In genomic region chr2:179425602-179426001, GRCm38 (mm10) we compare ENCODE assay signal across 31 mouse cellular contexts. TPM values are rescaled to one million over a fixed set of nuclear protein-coding genes. Genes with fewer than 3 reads are reported as not detected.
"Had no signal": no experiment of that assay in that cellular context is flagged by ENCODE, and none has a peak within 500 bp of the region (broad histone marks: within the 10 kb centered on the region; RNA-seq: fewer than 3 reads in every experiment).

No protein-coding gene starts in this region.

- ATAC-seq: liver, embryonic 12.5 days; liver, postnatal 0 days; lung, postnatal 0 days; midbrain, embryonic 13.5 days; midbrain, embryonic 15.5 days; midbrain, embryonic 16.5 days had no signal

- H3K9me3 ChIP-seq: limb, embryonic 10.5 days; limb, embryonic 12.5 days; limb, embryonic 13.5 days; limb, embryonic 15.5 days; liver, embryonic 15.5 days; lung, embryonic 15.5 days; midbrain, embryonic 10.5 days; midbrain, embryonic 12.5 days; midbrain, embryonic 13.5 days; midbrain, embryonic 15.5 days; neural tube, embryonic 12.5 days had no signal

- H3K4me3 ChIP-seq: limb, embryonic 10.5 days; limb, embryonic 12.5 days; limb, embryonic 13.5 days; limb, embryonic 15.5 days; liver, embryonic 12.5 days; liver, embryonic 13.5 days; liver, embryonic 15.5 days; lung, embryonic 15.5 days; megakaryocyte, embryonic 14.5 days; midbrain, embryonic 10.5 days; midbrain, embryonic 12.5 days; midbrain, embryonic 13.5 days; midbrain, embryonic 15.5 days; myocyte; neural tube, embryonic 12.5 days had no signal

- H3K36me3 ChIP-seq: limb, embryonic 10.5 days; limb, embryonic 12.5 days; limb, embryonic 13.5 days; limb, embryonic 15.5 days; liver, embryonic 12.5 days; liver, embryonic 13.5 days; liver, embryonic 15.5 days; lung, embryonic 15.5 days; midbrain, embryonic 10.5 days; midbrain, embryonic 12.5 days; midbrain, embryonic 13.5 days; midbrain, embryonic 15.5 days; neural tube, embryonic 12.5 days had no signal

- H3K4me2 ChIP-seq: limb, embryonic 12.5 days; limb, embryonic 13.5 days; limb, embryonic 15.5 days; liver, embryonic 11.5 days; liver, embryonic 12.5 days; liver, embryonic 13.5 days; liver, embryonic 15.5 days; lung, embryonic 14.5 days; lung, embryonic 15.5 days; midbrain, embryonic 11.5 days; midbrain, embryonic 12.5 days; midbrain, embryonic 13.5 days; midbrain, embryonic 15.5 days; neural tube, embryonic 12.5 days had no signal

- DNase-seq: left cerebral cortex, postnatal 4 days; liver; liver, embryonic 13.5 days; liver, postnatal 0 days; lung, adult 18-20 months; lung, adult 2 months; lung, embryonic 14.5 days; lung, postnatal 10 days; lung, postnatal 14 days; lung, postnatal 36 days; lung, postnatal 4 days had no signal

- H3K4me1 ChIP-seq: limb, embryonic 10.5 days; limb, embryonic 13.5 days; limb, embryonic 15.5 days; liver, embryonic 12.5 days; liver, embryonic 13.5 days; liver, embryonic 15.5 days; lung, embryonic 15.5 days; megakaryocyte, embryonic 14.5 days; midbrain, embryonic 10.5 days; midbrain, embryonic 12.5 days; midbrain, embryonic 15.5 days; neural tube, embryonic 12.5 days had no signal

- H3K9ac ChIP-seq: limb, embryonic 12.5 days; limb, embryonic 13.5 days; limb, embryonic 15.5 days; liver, embryonic 12.5 days; liver, embryonic 13.5 days; liver, embryonic 14.5 days; liver, embryonic 15.5 days; liver, postnatal 0 days; lung, embryonic 14.5 days; lung, embryonic 15.5 days; midbrain, embryonic 12.5 days; midbrain, embryonic 13.5 days; midbrain, embryonic 15.5 days; neural tube, embryonic 12.5 days had no signal

- H3K27ac ChIP-seq: limb, embryonic 10.5 days; limb, embryonic 12.5 days; limb, embryonic 13.5 days; limb, embryonic 15.5 days; liver, embryonic 12.5 days; liver, embryonic 13.5 days; liver, embryonic 14.5 days; liver, embryonic 15.5 days; lung, embryonic 15.5 days; macrophage; midbrain, embryonic 10.5 days; midbrain, embryonic 12.5 days; midbrain, embryonic 13.5 days; midbrain, embryonic 15.5 days; neural tube, embryonic 12.5 days had no signal

- H3K27me3 ChIP-seq: limb, embryonic 12.5 days; limb, embryonic 13.5 days; limb, embryonic 15.5 days; liver, embryonic 12.5 days; liver, embryonic 13.5 days; liver, embryonic 15.5 days; lung, embryonic 15.5 days; megakaryocyte, embryonic 14.5 days; midbrain, embryonic 12.5 days; midbrain, embryonic 13.5 days; midbrain, embryonic 15.5 days; neural tube, embryonic 12.5 days had no signal

RNA-seq across cellular contexts. Expression of gene Cdh4, which starts 16.6 kb away (rescaled TPM):
- polyA plus RNA-seq: macrophage, myocyte had no signal
